Comparison of ENCODE assay signal across 8 mouse cellular contexts in the genomic region with DNA sequence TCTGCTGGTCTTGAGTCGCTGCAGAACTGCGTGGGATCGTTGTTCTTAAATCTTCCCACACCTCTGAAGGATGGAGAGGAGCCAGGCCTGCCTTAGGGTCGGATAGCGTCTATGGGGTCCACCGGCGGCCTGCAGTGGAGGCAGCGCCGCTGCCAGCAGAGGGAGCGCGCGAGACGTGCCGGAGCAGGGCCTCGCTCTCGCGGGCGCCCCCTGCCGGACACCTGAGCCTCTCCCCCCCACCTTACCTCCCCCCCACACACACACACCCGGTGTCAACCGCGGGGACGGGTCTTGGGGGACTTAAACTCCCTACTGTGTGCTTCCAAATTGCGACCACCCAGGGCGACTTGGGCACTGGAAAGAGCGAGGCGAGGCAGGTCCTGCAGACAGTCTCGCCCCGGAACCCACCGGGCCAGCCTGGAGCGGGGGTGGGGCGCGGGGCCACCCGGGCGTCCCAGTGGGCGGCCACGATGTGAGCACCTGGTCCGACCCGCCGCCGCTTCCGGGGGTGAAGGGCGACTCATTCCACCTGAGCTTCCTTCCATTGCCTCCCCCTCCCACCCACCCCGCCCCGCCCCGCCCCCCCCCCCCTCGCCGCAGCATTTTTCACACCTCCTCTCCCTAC. TPM values are rescaled to one million over a fixed set of nuclear protein-coding genes. Genes with fewer than 3 reads are reported as not detected.
DNase-seq lines count a peak whose midpoint lies in the region; ATAC-seq and TF ChIP-seq lines count a peak whose summit lies in the region.

No protein-coding gene starts in this region.

- DNase-seq in Patski (ENCODE audit: low read depth, low spot score), result no peak
- DNase-seq in cerebellum, postnatal 10 days, result peak; percentile 94 to 97
- DNase-seq in frontal cortex, postnatal 25 days (ENCODE audit: low spot score in 2 of 2), result peak; percentile 63 to 71
- DNase-seq in left cerebral cortex, adult 11 months (ENCODE audit: low spot score), result peak; percentile 48
- DNase-seq in lung, postnatal 4 days, result peak; percentile 86 to 87
- DNase-seq in right cerebral cortex, postnatal 10 days (ENCODE audit: low spot score in 2 of 2), result peak; percentile 66 to 80
- DNase-seq in urinary bladder, postnatal 25 days (ENCODE audit: low spot score), result peak; percentile 94

- no peaks in the 10 kb centered on the region for H3K36me3 ChIP-seq in hindbrain, embryonic 12.5 days

- H3K27me3 ChIP-seq in Patski, result no peaks in the 10 kb centered on the region
- peaks cover 67% of the 10 kb centered on the region for H3K27me3 ChIP-seq in hindbrain, embryonic 12.5 days

- H3K9me3 ChIP-seq in hindbrain, embryonic 12.5 days (replicated peaks), result no peaks in the 10 kb centered on the region

- peaks cover 20% of the 10 kb centered on the region for H3K4me1 ChIP-seq in hindbrain, embryonic 12.5 days

- H3K27ac ChIP-seq in hindbrain, embryonic 12.5 days, result no peak overlapping the region

- in situ Hi-C loops in Patski (cut with MboI; ENCODE audit: low pct_unique_long_range_greater_than_20kb), result no loop called here

- no peak for TF ChIP-seq CTCF in Patski (IDR thresholded peaks at IDR 0.05)

- POLR2A ChIA-PET in Patski (lab: Charles Lee), result no interaction called here

- peak overlapping the region; percentile 46 for H3K4me2 ChIP-seq in hindbrain, embryonic 12.5 days (replicated peaks)

- H3K9ac ChIP-seq in hindbrain, embryonic 12.5 days, result no peak overlapping the region

- CTCF ChIA-PET in Patski (lab: Charles Lee), result interaction anchor here (0.7 to 7.0 kb wide), 14 partner anchors 9 to 216 kb away, joined by 3 to 63 read pairs (median 4); partner anchors contain the start of gene Hoxc10

- ATAC-seq in Patski, result peak; percentile 35
- 0 out of 2 replicates have a peak, but pooled peaks have one; percentile 17 for ATAC-seq in hindbrain, embryonic 12.5 days (ENCODE audit: low FRiP score)

- 2% methylated on average over 40 of the region's 48 CpGs for WGBS in hindbrain, embryonic 12.5 days

- peak overlapping the region; percentile 20 for H3K4me3 ChIP-seq in hindbrain, embryonic 12.5 days

RNA-seq across cellular contexts. Expression of gene Smug1, which starts 15.4 kb away (rescaled TPM):
- polyA plus RNA-seq in Patski (2021), result 17.4 TPM
- 31.3 and 34.4 TPM in 2 replicates for polyA plus RNA-seq in hindbrain, embryonic 12.5 days (2016; fragmentation: Nextera tagmentation; extraction: Ambion mirVana)

RNA-seq across cellular contexts. Expression of gene Cbx5, which starts 57.3 kb away (rescaled TPM):
- 92.4 TPM for polyA plus RNA-seq in Patski (2021)
- 188 and 190 TPM in 2 replicates for polyA plus RNA-seq in hindbrain, embryonic 12.5 days (2016; fragmentation: Nextera tagmentation; extraction: Ambion mirVana)

RNA-seq across cellular contexts. Expression of gene Hnrnpa1, which starts 58.0 kb away (rescaled TPM):
- 667 TPM for polyA plus RNA-seq in Patski (2021)
- 1,137 and 1,149 TPM in 2 replicates for polyA plus RNA-seq in hindbrain, embryonic 12.5 days (2016; fragmentation: Nextera tagmentation; extraction: Ambion mirVana)
